Mouse (Mus musculus) gastrocnemius, postnatal 25 days (tissue): ENCODE data around the gene Zrsr1. TPM values are rescaled to one million over a fixed set of nuclear protein-coding genes. Genes with fewer than 3 reads are reported as not detected.

Source experiments
- DNase-seq: peaks from one replicate; pipeline ENCODE4 v3.0.0; 2022
- total RNA-seq, 2 experiments: library from RNA; stranded (reverse); gene quantifications; 1 replicate in 1 of 2; 2 replicates in 1 of 2; pipeline ENCODE4 v1.2.3; 2021

The Zrsr1 gene
- total RNA-seq, 2 experiments from 2014 or later: 11.0 to 11.5 TPM

GRCm38 (mm10) chr11:23008824-23009200 lies 37.0 kb downstream of the Zrsr1 start:
- no peak for DNase-seq

GRCm38 (mm10) chr11:23013096-23013495 lies 41.3 kb downstream of the Zrsr1 start:
- DNase-seq: no peak

GRCm38 (mm10) chr11:23013580-23014294 lies 41.9 kb downstream of the Zrsr1 start:
- DNase-seq: no peak

- DNase-seq: no peak
Measured at GRCm38 (mm10) chr11:23014996-23015395, 43.2 kb downstream of the Zrsr1 start.

GRCm38 (mm10) chr11:23017943-23018342 lies 46.1 kb downstream of the Zrsr1 start:
- DNase-seq: no peak

GRCm38 (mm10) chr11:23020116-23020770 lies 48.4 kb downstream of the Zrsr1 start:
- no peak for DNase-seq

GRCm38 (mm10) chr11:23020841-23021240 lies 49.0 kb downstream of the Zrsr1 start:
- DNase-seq: no peak

- no peak for DNase-seq
Measured at GRCm38 (mm10) chr11:23023155-23023554, 51.4 kb downstream of the Zrsr1 start.

GRCm38 (mm10) chr11:23024169-23024568 lies 52.4 kb downstream of the Zrsr1 start:
- DNase-seq: no peak

Other genes with a start within 250 kb of the Zrsr1 start
- gene B3gnt2, start 111.0 kb upstream of the Zrsr1 start, total RNA-seq: 1 to 10 TPM; 2.1 to 2.4 TPM
- gene Gm28048, start 10.1 kb downstream of the Zrsr1 start, total RNA-seq: 1 to 10 TPM; 1.8 to 1.9 TPM
- gene Commd1, start 10.4 kb downstream of the Zrsr1 start, total RNA-seq: 100 to 1,000 TPM in 1 of 2 experiments, 10 to 100 TPM in 1; 95.6 to 108 TPM
- 10 to 100 TPM; 88.1 to 96.9 TPM for gene Cct4, start 18.5 kb downstream of the Zrsr1 start, total RNA-seq
- 1 to 10 TPM; 2.1 to 2.7 TPM for gene Fam161a, start 35.5 kb downstream of the Zrsr1 start, total RNA-seq